Mouse (Mus musculus) brain, embryonic 14.5 days (tissue): ENCODE measurements around the gene Soga3.
A peak's percentile ranks its signal among the peaks of the same experiment; 100 is the strongest.

ENCODE experiments used
- CTCF ChIP-seq: fragments of 200-500 bp; IDR thresholded peaks from 2 replicates; pipeline ENCODE4 v1.5.1; 2012; ENCODE audit warnings: inconsistent platforms, mild to moderate bottlenecking, moderate library complexity, borderline replicate concordance; ENCODE audit not compliant: insufficient read depth, insufficient read length; ENCODE audit errors: extremely low read depth
- POLR2A ChIP-seq: fragments of 200-500 bp; IDR thresholded peaks from 2 replicates; pipeline ENCODE4 v1.6.1; 2012; ENCODE audit warnings: mild to moderate bottlenecking, inconsistent platforms, borderline replicate concordance; ENCODE audit not compliant: poor library complexity, insufficient read depth, insufficient read length, severe bottlenecking; ENCODE audit errors: extremely low read depth

DNA sequence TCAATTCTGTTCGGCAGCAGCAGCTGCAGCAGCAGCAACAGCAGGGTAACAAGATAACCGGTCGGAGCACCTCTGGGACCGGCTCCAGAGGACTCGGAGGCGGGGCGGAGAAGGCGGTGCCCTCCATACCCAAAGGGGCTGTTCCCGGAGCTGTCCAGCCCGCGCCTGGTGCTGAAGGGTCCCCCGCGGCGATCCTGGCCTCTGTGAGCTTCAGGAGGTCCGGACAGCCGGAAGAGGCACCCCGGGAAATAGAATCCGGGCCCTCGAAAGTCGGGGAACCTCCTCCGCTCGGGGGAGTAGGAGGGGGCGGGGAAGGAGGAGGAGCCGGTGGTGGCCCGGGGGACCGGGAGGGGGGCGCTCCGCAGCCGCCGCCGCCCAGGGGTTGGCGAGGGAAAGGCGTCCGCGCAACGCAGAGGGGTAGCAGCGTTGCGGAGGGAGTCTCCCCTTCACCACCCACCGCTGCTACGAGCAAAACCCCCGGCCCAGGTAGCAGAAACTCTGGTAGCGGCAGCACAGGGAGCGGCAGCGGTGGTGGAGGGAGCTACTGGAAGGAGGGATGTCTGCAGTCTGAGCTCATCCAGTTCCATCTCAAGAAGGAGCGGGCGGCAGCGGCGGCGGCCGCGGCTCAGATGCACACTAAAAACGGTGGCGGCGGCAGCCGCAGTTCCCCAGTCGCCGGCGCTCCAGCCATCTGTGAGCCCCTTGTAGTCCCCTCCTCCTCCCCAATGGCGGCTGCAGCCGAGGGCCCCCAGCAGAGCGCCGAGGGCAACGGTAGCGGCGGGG, 3.4 kb downstream of the Soga3 start:
- TF ChIP-seq CTCF (no peak), POLR2A (peak; percentile 30; the same call in 1 of the 2 replicates)
